Mouse (Mus musculus): ENCODE results near the gene Synj2. TPM values are rescaled to one million over a fixed set of nuclear protein-coding genes. Genes with fewer than 3 reads are reported as not detected.
A peak's percentile ranks its signal among the peaks of the same experiment; 100 is the strongest.

The Synj2 gene
- polyA plus RNA-seq, 2 experiments = 3.3 to 4.4 TPM

DNA sequence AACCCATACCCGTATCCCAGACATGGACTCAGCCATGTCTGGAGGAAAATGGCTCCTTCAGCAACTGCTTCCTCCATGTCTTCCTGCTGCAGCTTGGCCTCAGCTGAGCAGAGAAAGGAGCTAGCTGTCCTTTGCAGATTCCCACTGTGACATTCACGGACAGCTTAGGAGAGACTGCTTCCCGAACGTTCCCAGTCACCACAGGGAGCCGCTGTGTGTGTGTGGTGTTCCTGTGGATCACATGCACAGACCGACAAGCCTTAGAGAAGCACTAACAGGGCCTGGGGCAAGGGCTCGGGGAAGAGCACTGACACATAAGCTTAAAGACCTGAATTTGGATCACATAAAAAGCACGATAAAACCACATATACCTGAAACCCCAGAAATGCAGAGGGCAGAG, 94.6 kb downstream of the Synj2 start:
- no peak overlapping the region for H3K4me3 ChIP-seq (replicated peaks; ENCODE audit: low read length)
- no peak for DNase-seq (ENCODE audit: low spot score)
- no peaks in the 10 kb centered on the region for H3K9me3 ChIP-seq (ENCODE audit: control insufficient read depth, low read length)
- no peak for TF ChIP-seq POLR2A (IDR thresholded peaks at IDR 0.05; ENCODE audit: borderline replicate concordance, extremely low read depth, insufficient read depth, insufficient read length)
- H3K27me3 ChIP-seq (ENCODE audit: control insufficient read depth, insufficient read depth, low read length) = no peaks in the 10 kb centered on the region
- no peak overlapping the region for H3K9ac ChIP-seq (ENCODE audit: low read depth, low read length, severe bottlenecking)
- no peak overlapping the region for H3K4me2 ChIP-seq (replicated peaks; ENCODE audit: low read depth, low read length, severe bottlenecking)
- H3K27ac ChIP-seq (replicated peaks; ENCODE audit: low read depth, low read length) = no peak overlapping the region
- no peak for ATAC-seq (ENCODE audit: low FRiP score, low read depth)
- H3K36me3 ChIP-seq (ENCODE audit: control insufficient read depth, insufficient read depth, low read length) = no peaks in the 10 kb centered on the region
- no peaks in the 10 kb centered on the region for H3K4me1 ChIP-seq (ENCODE audit: control insufficient read depth, insufficient read depth, low read length)
- WGBS = 47% methylated on average over 8 of the region's 8 CpGs

DNA sequence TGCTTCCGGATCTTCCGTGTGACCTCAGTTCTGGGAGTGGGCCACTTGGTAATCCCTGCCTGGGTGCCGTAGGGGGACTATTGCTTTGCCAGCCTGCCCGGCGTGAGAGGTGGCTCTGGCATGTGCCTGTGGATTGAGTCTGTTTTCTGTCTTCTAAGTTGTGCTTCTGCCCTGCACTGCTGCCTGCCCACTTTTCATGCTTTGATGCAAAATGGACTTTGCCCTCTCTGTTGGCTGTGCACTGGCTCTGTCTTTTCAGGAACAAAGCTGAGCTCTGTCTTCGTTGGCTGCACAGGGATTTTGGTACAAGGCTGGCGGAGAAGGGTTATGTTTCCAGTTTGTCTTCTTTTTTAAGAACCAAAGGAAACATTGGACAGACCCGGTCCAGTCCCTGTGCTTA, 95.4 kb downstream of the Synj2 start:
- no peaks in the 10 kb centered on the region for H3K36me3 ChIP-seq (ENCODE audit: control insufficient read depth, insufficient read depth, low read length)
- TF ChIP-seq POLR2A (IDR thresholded peaks at IDR 0.05; ENCODE audit: borderline replicate concordance, extremely low read depth, insufficient read depth, insufficient read length) = no peak
- WGBS = 87% methylated on average over 8 of the region's 8 CpGs
- no peak for DNase-seq (ENCODE audit: low spot score)
- H3K4me3 ChIP-seq (replicated peaks; ENCODE audit: low read length) = no peak overlapping the region
- H3K27ac ChIP-seq (replicated peaks; ENCODE audit: low read depth, low read length) = no peak overlapping the region
- H3K27me3 ChIP-seq (ENCODE audit: control insufficient read depth, insufficient read depth, low read length) = no peaks in the 10 kb centered on the region
- no peak for ATAC-seq (ENCODE audit: low FRiP score, low read depth)
- H3K9me3 ChIP-seq (ENCODE audit: control insufficient read depth, low read length) = no peaks in the 10 kb centered on the region
- H3K4me1 ChIP-seq (ENCODE audit: control insufficient read depth, insufficient read depth, low read length) = no peaks in the 10 kb centered on the region
- no peak overlapping the region for H3K4me2 ChIP-seq (replicated peaks; ENCODE audit: low read depth, low read length, severe bottlenecking)
- H3K9ac ChIP-seq (ENCODE audit: low read depth, low read length, severe bottlenecking) = no peak overlapping the region

DNA sequence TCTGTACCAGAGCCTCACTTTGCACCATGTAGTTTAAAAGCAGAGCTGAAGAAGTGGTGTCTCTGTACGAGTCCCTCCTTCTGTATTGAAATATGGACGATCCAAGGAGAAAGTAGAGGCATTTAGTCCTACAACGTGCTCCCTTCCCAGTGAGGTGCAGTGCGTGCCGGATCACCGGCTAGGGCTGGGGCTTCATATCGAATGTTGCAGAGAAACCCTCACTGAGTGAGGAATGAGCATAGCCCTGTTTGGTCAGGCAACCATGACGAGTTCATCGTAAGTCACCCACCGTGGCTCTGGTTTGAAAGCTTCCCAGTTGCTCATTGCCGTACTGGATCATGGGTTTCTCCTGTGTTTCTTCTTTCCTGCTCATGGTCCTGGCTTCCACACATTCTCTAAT, 95.8 kb downstream of the Synj2 start:
- Histone ChIP-seq H3K4me1 (ENCODE audit: control insufficient read depth, insufficient read depth, low read length) (no peaks in the 10 kb centered on the region), H3K4me2 (replicated peaks; ENCODE audit: low read depth, low read length, severe bottlenecking) (no peak overlapping the region), H3K27me3 (ENCODE audit: control insufficient read depth, insufficient read depth, low read length) (no peaks in the 10 kb centered on the region), H3K4me3 (replicated peaks; ENCODE audit: low read length) (no peak overlapping the region), H3K9me3 (ENCODE audit: control insufficient read depth, low read length) (no peaks in the 10 kb centered on the region), H3K36me3 (ENCODE audit: control insufficient read depth, insufficient read depth, low read length) (no peaks in the 10 kb centered on the region), H3K27ac (replicated peaks; ENCODE audit: low read depth, low read length) (no peak overlapping the region), H3K9ac (ENCODE audit: low read depth, low read length, severe bottlenecking) (no peak overlapping the region)
- WGBS = 87% methylated on average over 11 of the region's 11 CpGs
- ATAC-seq (ENCODE audit: low FRiP score, low read depth) = no peak
- no peak for DNase-seq (ENCODE audit: low spot score)
- no peak for TF ChIP-seq POLR2A (IDR thresholded peaks at IDR 0.05; ENCODE audit: borderline replicate concordance, extremely low read depth, insufficient read depth, insufficient read length)

DNA sequence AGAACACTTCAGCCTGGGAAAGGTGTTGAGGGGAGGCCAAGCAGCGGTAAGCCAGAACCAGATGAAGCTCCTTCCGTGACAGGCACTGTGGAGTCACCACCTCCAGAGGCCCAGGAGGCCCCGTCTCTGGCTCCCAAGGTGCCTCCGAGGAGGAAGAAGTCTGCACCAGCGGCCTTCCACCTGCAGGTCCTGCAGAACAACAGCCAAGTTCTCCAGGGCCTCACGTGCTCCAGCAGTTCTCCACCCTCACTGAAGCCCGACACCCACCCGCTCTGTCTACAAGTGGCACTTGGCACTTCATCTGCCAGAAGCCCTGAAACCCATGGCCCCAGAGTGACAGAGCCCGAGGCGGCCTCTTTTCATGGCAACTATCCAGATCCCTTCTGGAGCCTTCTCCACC, 96.4 kb downstream of the Synj2 start:
- no peak overlapping the region for H3K27ac ChIP-seq (replicated peaks; ENCODE audit: low read depth, low read length)
- H3K4me3 ChIP-seq (replicated peaks; ENCODE audit: low read length) = no peak overlapping the region
- ATAC-seq (ENCODE audit: low FRiP score, low read depth) = no peak
- WGBS = 94% methylated on average over 10 of the region's 10 CpGs
- H3K9me3 ChIP-seq (ENCODE audit: control insufficient read depth, low read length) = no peaks in the 10 kb centered on the region
- no peak overlapping the region for H3K4me2 ChIP-seq (replicated peaks; ENCODE audit: low read depth, low read length, severe bottlenecking)
- no peaks in the 10 kb centered on the region for H3K27me3 ChIP-seq (ENCODE audit: control insufficient read depth, insufficient read depth, low read length)
- TF ChIP-seq POLR2A (IDR thresholded peaks at IDR 0.05; ENCODE audit: borderline replicate concordance, extremely low read depth, insufficient read depth, insufficient read length) = no peak
- H3K4me1 ChIP-seq (ENCODE audit: control insufficient read depth, insufficient read depth, low read length) = no peaks in the 10 kb centered on the region
- no peak for DNase-seq (ENCODE audit: low spot score)
- 0 out of 2 replicates have a peak, but pooled peaks cover 3% of the 10 kb centered on the region for H3K36me3 ChIP-seq (ENCODE audit: control insufficient read depth, insufficient read depth, low read length)
- no peak overlapping the region for H3K9ac ChIP-seq (ENCODE audit: low read depth, low read length, severe bottlenecking)

DNA sequence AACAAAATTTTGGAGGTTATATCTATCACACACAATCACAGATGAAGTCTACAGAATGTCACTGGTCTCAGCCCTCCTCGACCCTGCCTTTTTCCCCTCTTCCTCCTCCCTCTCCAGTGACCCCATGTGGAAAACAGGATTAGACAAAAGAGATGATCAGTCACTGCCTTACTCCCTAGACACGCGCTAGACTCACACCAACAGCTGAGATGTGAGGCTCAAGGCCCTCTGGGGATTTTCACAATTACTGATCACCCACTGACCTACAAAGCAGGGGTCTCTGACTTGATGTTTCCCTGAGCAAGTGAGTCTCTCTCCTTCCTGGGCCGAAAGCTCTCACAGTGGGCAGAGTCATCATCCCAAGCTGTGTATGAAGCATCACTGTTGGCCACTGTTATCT, 111.7 kb downstream of the Synj2 start:
- no peak for ATAC-seq (ENCODE audit: low FRiP score, low read depth)
- no peak for DNase-seq (ENCODE audit: low spot score)
- no peak for TF ChIP-seq POLR2A (IDR thresholded peaks at IDR 0.05; ENCODE audit: borderline replicate concordance, extremely low read depth, insufficient read depth, insufficient read length)
- Histone ChIP-seq H3K4me1 (ENCODE audit: control insufficient read depth, insufficient read depth, low read length) (no peaks in the 10 kb centered on the region), H3K27me3 (ENCODE audit: control insufficient read depth, insufficient read depth, low read length) (no peaks in the 10 kb centered on the region), H3K4me2 (replicated peaks; ENCODE audit: low read depth, low read length, severe bottlenecking) (no peak overlapping the region), H3K9me3 (ENCODE audit: control insufficient read depth, low read length) (no peaks in the 10 kb centered on the region), H3K27ac (replicated peaks; ENCODE audit: low read depth, low read length) (no peak overlapping the region), H3K9ac (ENCODE audit: low read depth, low read length, severe bottlenecking) (no peak overlapping the region), H3K36me3 (ENCODE audit: control insufficient read depth, insufficient read depth, low read length) (peaks cover 16% of the 10 kb centered on the region), H3K4me3 (replicated peaks; ENCODE audit: low read length) (no peak overlapping the region)
- WGBS = 83% methylated on average over 4 of the region's 4 CpGs

DNA sequence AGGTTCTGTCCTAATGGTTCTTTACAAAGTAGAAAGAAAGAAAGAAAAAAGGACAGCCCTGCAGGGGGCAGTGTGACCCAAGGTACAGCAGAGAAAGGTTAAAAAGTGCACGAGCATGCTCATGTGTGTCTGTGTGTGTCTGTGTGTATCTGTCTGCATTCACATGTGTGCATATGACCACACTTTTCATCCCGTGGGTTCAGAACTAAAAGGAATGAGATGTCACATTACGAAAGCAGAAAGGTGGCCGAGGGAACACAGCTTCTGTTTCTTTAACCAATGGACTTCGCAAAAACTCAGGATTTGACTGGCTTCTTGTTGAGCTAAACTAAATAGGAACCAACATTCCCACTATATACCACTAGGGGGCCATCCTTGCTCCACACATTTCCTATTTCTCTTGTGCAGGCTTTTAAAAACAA, 113.9 kb downstream of the Synj2 start:
- Histone ChIP-seq H3K27me3 (ENCODE audit: control insufficient read depth, insufficient read depth, low read length) (no peaks in the 10 kb centered on the region), H3K36me3 (ENCODE audit: control insufficient read depth, insufficient read depth, low read length) (peaks cover 10% of the 10 kb centered on the region; the same call in 1 of the 2 replicates), H3K4me1 (ENCODE audit: control insufficient read depth, insufficient read depth, low read length) (no peaks in the 10 kb centered on the region), H3K27ac (replicated peaks; ENCODE audit: low read depth, low read length) (no peak overlapping the region), H3K4me2 (replicated peaks; ENCODE audit: low read depth, low read length, severe bottlenecking) (no peak overlapping the region), H3K9ac (ENCODE audit: low read depth, low read length, severe bottlenecking) (no peak overlapping the region), H3K9me3 (ENCODE audit: control insufficient read depth, low read length) (no peaks in the 10 kb centered on the region), H3K4me3 (replicated peaks; ENCODE audit: low read length) (no peak overlapping the region)
- TF ChIP-seq POLR2A (IDR thresholded peaks at IDR 0.05; ENCODE audit: borderline replicate concordance, extremely low read depth, insufficient read depth, insufficient read length) = no peak
- WGBS = 24% methylated on average over 5 of the region's 5 CpGs
- DNase-seq (ENCODE audit: low spot score) = peak; percentile 63
- no peak for ATAC-seq (ENCODE audit: low FRiP score, low read depth)
